Mouse (Mus musculus): ENCODE measurements around the gene Cdc5l.

DNA sequence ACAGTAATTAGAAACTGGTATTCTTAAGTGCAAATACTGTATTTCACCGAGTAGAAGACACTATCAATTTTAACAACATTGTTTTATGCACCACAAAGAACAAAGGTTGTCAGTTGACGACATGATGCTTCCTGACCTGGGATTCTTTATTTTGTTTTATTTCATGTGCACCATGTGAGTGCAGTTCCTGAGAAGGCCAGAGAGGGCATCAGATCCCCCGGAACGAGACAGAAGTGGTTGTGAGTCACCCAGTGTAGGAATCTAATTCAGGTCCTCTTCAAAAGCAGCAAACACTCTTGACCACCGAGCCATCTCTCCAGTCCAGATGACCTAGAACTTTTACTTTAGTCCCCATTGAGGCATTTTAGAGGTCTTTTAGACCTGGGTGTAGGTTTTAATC lies 34.8 kb upstream of the Cdc5l start:
- no peak for TF ChIP-seq POLR2A (IDR thresholded peaks at IDR 0.05; ENCODE audit: extremely low read depth, insufficient read depth, low read length)
- TF ChIP-seq CTCF (IDR thresholded peaks at IDR 0.05; ENCODE audit: extremely low read depth, insufficient read depth, low read length) = no peak

Data from cortical plate, adult 2 months (tissue).